Mouse (Mus musculus): Measurements from ENCODE around the gene Cyp21a1. TPM values are rescaled to one million over a fixed set of nuclear protein-coding genes. Genes with fewer than 3 reads are reported as not detected.

Gene Cyp21a1
- total RNA-seq (2023) = not detected in 2 replicates

GRCm38 (mm10) chr17:34804301-34804700 is at the start of gene Cyp21a1:
TSS of gene Cyp21a1 (minus strand) at chr17:34804561.

GRCm38 (mm10) chr17:34849722-34850516 is 45.6 kb upstream of the Cyp21a1 start, which contains the start of the genes Skiv2l and Nelfe:
TSS of gene Skiv2l (minus strand) at chr17:34850210.
TSS of gene Nelfe (plus strand) at chr17:34850391.

GRCm38 (mm10) chr17:34836856-34837221 is 32.5 kb upstream of the Cyp21a1 start, which contains the start of the genes Stk19 and Dxo:
TSS of gene Stk19 (minus strand) at chr17:34836945.
TSS of gene Dxo (plus strand) at chr17:34837019.

Other genes starting within 250 kb of the Cyp21a1 start
- gene Notch4, start 240.3 kb downstream of the Cyp21a1 start, total RNA-seq (2023) = 0.57 and 1.5 TPM in 2 replicates
- 440 and 473 TPM in 2 replicates for gene Gpsm3, start 214.8 kb downstream of the Cyp21a1 start, total RNA-seq (2023)
- 89.1 and 104 TPM in 2 replicates for gene Pbx2, start 213.3 kb downstream of the Cyp21a1 start, total RNA-seq (2023)
- 5.3 and 8.3 TPM in 2 replicates for gene Ager, start 206.7 kb downstream of the Cyp21a1 start, total RNA-seq (2023)
- gene Rnf5, start 200.9 kb downstream of the Cyp21a1 start, total RNA-seq (2023) = 33.1 and 34.1 TPM in 2 replicates
- 46.3 and 48.5 TPM in 2 replicates for gene Agpat1, start 200.3 kb downstream of the Cyp21a1 start, total RNA-seq (2023)
- gene Egfl8, start 188.6 kb downstream of the Cyp21a1 start, total RNA-seq (2023) = 1.7 and 4.2 TPM in 2 replicates
- 33.1 and 38.3 TPM in 2 replicates for gene Ppt2, start 176.1 kb downstream of the Cyp21a1 start, total RNA-seq (2023)
- not detected in 2 replicates for gene Prrt1, start 175.0 kb downstream of the Cyp21a1 start, total RNA-seq (2023)
- gene Fkbpl, start 159.8 kb downstream of the Cyp21a1 start, total RNA-seq (2023) = 9.9 and 14.9 TPM in 2 replicates
- gene Atf6b, start 157.4 kb downstream of the Cyp21a1 start, total RNA-seq (2023) = 54.8 and 61.2 TPM in 2 replicates
- 0.06 and 0.09 TPM in 2 replicates for gene Tnxb, start 134.0 kb downstream of the Cyp21a1 start, total RNA-seq (2023)
- 0.11 and 0.13 TPM in 2 replicates for gene C4b, start 60.7 kb downstream of the Cyp21a1 start, total RNA-seq (2023)
- gene Stk19, start 32.4 kb upstream of the Cyp21a1 start, total RNA-seq (2023) = 42.3 and 63.0 TPM in 2 replicates
- 34.5 and 46.7 TPM in 2 replicates for gene Dxo, start 32.5 kb upstream of the Cyp21a1 start, total RNA-seq (2023)
- gene Skiv2l, start 45.6 kb upstream of the Cyp21a1 start, total RNA-seq (2023) = 95.9 and 147 TPM in 2 replicates
- gene Nelfe, start 45.8 kb upstream of the Cyp21a1 start, total RNA-seq (2023) = 24.5 and 28.2 TPM in 2 replicates
- gene Cfb, start 58.0 kb upstream of the Cyp21a1 start, total RNA-seq (2023) = 1.3 TPM in 1 of 2 replicates, not detected in the other
- gene Zbtb12, start 74.9 kb upstream of the Cyp21a1 start, total RNA-seq (2023) = 0.70 and 1.4 TPM in 2 replicates
- not detected in 2 replicates for gene Gm20547, start 77.5 kb upstream of the Cyp21a1 start, total RNA-seq (2023)
- gene C2, start 93.7 kb upstream of the Cyp21a1 start, total RNA-seq (2023) = not detected in 2 replicates
- gene Ehmt2, start 93.9 kb upstream of the Cyp21a1 start, total RNA-seq (2023) = 49.5 and 66.6 TPM in 2 replicates
- gene Slc44a4, start 109.9 kb upstream of the Cyp21a1 start, total RNA-seq (2023) = 0.25 TPM in 1 of 2 replicates, not detected in the other
- gene Neu1, start 126.7 kb upstream of the Cyp21a1 start, total RNA-seq (2023) = 87.8 and 101 TPM in 2 replicates
- gene Hspa1b, start 154.7 kb upstream of the Cyp21a1 start, total RNA-seq (2023) = 25.6 and 50.7 TPM in 2 replicates
- not detected in 2 replicates for gene Gm20481, start 165.4 kb upstream of the Cyp21a1 start, total RNA-seq (2023)
- 36.0 and 76.5 TPM in 2 replicates for gene Hspa1a, start 167.6 kb upstream of the Cyp21a1 start, total RNA-seq (2023)
- gene Hspa1l, start 168.1 kb upstream of the Cyp21a1 start, total RNA-seq (2023) = 0.16 TPM in 1 of 2 replicates, not detected in the other
- 15.3 and 22.7 TPM in 2 replicates for gene Lsm2, start 177.3 kb upstream of the Cyp21a1 start, total RNA-seq (2023)
- gene Vars, start 196.4 kb upstream of the Cyp21a1 start, total RNA-seq (2023) = 51.6 and 57.8 TPM in 2 replicates
- gene Vwa7, start 212.0 kb upstream of the Cyp21a1 start, total RNA-seq (2023) = 0.09 TPM in 1 of 2 replicates, not detected in the other
- gene Sapcd1, start 223.5 kb upstream of the Cyp21a1 start, total RNA-seq (2023) = 0.86 and 1.9 TPM in 2 replicates
- 3.5 and 11.1 TPM in 2 replicates for gene Msh5, start 242.2 kb upstream of the Cyp21a1 start, total RNA-seq (2023)
- 248 and 288 TPM in 2 replicates for gene Clic1, start 245.4 kb upstream of the Cyp21a1 start, total RNA-seq (2023)

Measured in neutrophil, adult 65 days (primary cell).